Mouse (Mus musculus) lung, embryonic 14.5 days (tissue): ENCODE data around the gene Col18a1. TPM values are rescaled to one million over a fixed set of nuclear protein-coding genes. Genes with fewer than 3 reads are reported as not detected.
A peak's percentile ranks its signal among the peaks of the same experiment; 100 is the strongest.

Experiments
- ATAC-seq: fragments of 200-750 bp; cut with Nextera tagmentation; 2 replicates; pipeline ENCODE4 v1.8.0; 2017; ENCODE audit warnings: mild to moderate bottlenecking, moderate TSS enrichment, moderate library complexity; ENCODE audit not compliant: insufficient read depth
- DNase-seq: peaks from one replicate; pipeline ENCODE4 v3.0.0-alpha.2; 2015
- H3K27ac ChIP-seq: fragments of 300-500 bp; sonication (generic); 2 replicates; pipeline ENCODE4 v1.5.1; 2014; ENCODE audit warnings: low read depth, mild to moderate bottlenecking, moderate library complexity
- H3K27me3 ChIP-seq: fragments of 300-500 bp; sonication (generic); 2 replicates; pipeline ENCODE4 v1.6.1; 2014; ENCODE audit warnings: low read length, control low read depth; ENCODE audit not compliant: insufficient read depth
- H3K36me3 ChIP-seq: fragments of 300-500 bp; sonication (generic); 2 replicates; pipeline ENCODE4 v1.6.1; 2014; ENCODE audit warnings: control low read depth; ENCODE audit not compliant: insufficient read depth
- H3K4me1 ChIP-seq: fragments of 300-500 bp; sonication (generic); 2 replicates; pipeline ENCODE4 v1.6.1; 2014; ENCODE audit warnings: antibody characterized with exemption, control low read depth; ENCODE audit not compliant: insufficient read depth
- H3K4me2 ChIP-seq: fragments of 300-500 bp; sonication (generic); 2 replicates; pipeline ENCODE4 v1.6.1; 2014; ENCODE audit warnings: mild to moderate bottlenecking
- H3K4me3 ChIP-seq: fragments of 300-500 bp; sonication (generic); 2 replicates; pipeline ENCODE4 v1.5.1; 2014; ENCODE audit warnings: low read depth, low read length
- H3K9ac ChIP-seq: fragments of 300-500 bp; sonication (generic); 2 replicates; pipeline ENCODE4 v1.6.1; 2014
- H3K9me3 ChIP-seq: fragments of 300-500 bp; sonication (generic); 2 replicates; pipeline ENCODE4 v1.6.1; 2016; ENCODE audit warnings: low read depth, low read length, control low read depth
- CTCF ChIP-seq: IDR thresholded peaks from 2 replicates; pipeline ENCODE4 v1.5.1; 2016; ENCODE audit warnings: antibody characterized with exemption, low read depth
- WGBS: fragments of 180-500 bp; shearing (Covaris S2); extraction: QIAGEN DNeasy Blood & Tissue Kit; methylation state at CpG from one replicate; pipeline ENCODE4 v1.1.7; 2014; 5-methylcytosine and 5-hydroxymethylcytosine counted together
- polyA plus RNA-seq: library from polyadenylated mRNA; unstranded; fragments of >200 nt; fragmentation: Nextera tagmentation; extraction: Ambion mirVana; gene quantifications from 2 replicates; pipeline ENCODE4 v1.2.1, GENCODE M21; 2014

Gene Col18a1
- polyA plus RNA-seq, 1 experiment from 2014 or later, result 217 TPM

GRCm38 (mm10) chr10:77182804-77183331, 16.5 kb upstream of the Col18a1 start:
- 62% methylated on average over 3 of the region's 3 CpGs for WGBS
- ATAC-seq (peak; percentile 84; the same call in 1 of the 2 replicates), DNase-seq (peak; percentile 37)
- Histone ChIP-seq H3K4me2 (no peak overlapping the region), H3K4me3 (no peak overlapping the region), H3K9me3 (no peaks in the 10 kb centered on the region), H3K27me3 (no peaks in the 10 kb centered on the region), H3K4me1 (peaks cover 3% of the 10 kb centered on the region), H3K9ac (no peak overlapping the region), H3K27ac (peak overlapping the region; percentile 50; the same call in 1 of the 2 replicates), H3K36me3 (no peaks in the 10 kb centered on the region)
- no peak for TF ChIP-seq CTCF

GRCm38 (mm10) chr10:77180110-77180509, 13.8 kb upstream of the Col18a1 start:
- Histone ChIP-seq H3K4me1 (no peaks in the 10 kb centered on the region), H3K9ac (no peak overlapping the region), H3K36me3 (no peaks in the 10 kb centered on the region), H3K4me2 (no peak overlapping the region), H3K27ac (no peak overlapping the region), H3K9me3 (no peaks in the 10 kb centered on the region), H3K27me3 (no peaks in the 10 kb centered on the region), H3K4me3 (no peak overlapping the region)
- DNase-seq, result no peak
- TF ChIP-seq CTCF, result no peak
- no peak for ATAC-seq
- WGBS, result 77% methylated on average over 3 of the region's 3 CpGs

GRCm38 (mm10) chr10:77178691-77179090, 12.3 kb upstream of the Col18a1 start:
- H3K27ac ChIP-seq, result no peak overlapping the region
- no peak overlapping the region for H3K4me3 ChIP-seq
- WGBS, result 69% methylated on average over 7 of the region's 7 CpGs
- H3K4me1 ChIP-seq, result no peaks in the 10 kb centered on the region
- H3K4me2 ChIP-seq, result no peak overlapping the region
- TF ChIP-seq CTCF, result no peak
- ATAC-seq (no peak), DNase-seq (no peak)
- no peaks in the 10 kb centered on the region for H3K9me3 ChIP-seq
- H3K36me3 ChIP-seq, result no peaks in the 10 kb centered on the region
- H3K27me3 ChIP-seq, result no peaks in the 10 kb centered on the region
- no peak overlapping the region for H3K9ac ChIP-seq

GRCm38 (mm10) chr10:77170400-77170799, 4.1 kb upstream of the Col18a1 start:
- no peak for TF ChIP-seq CTCF

GRCm38 (mm10) chr10:77165318-77165945, 916 bp downstream of the Col18a1 start:
- no peaks in the 10 kb centered on the region; the same call in 1 of the 2 replicates for H3K4me1 ChIP-seq
- H3K27ac ChIP-seq, result peak overlapping the region; percentile 85
- DNase-seq, result peak; percentile 72
- H3K4me2 ChIP-seq, result peak overlapping the region; percentile 68
- ATAC-seq, result peak; percentile 47
- peaks cover 27% of the 10 kb centered on the region for H3K27me3 ChIP-seq
- H3K9me3 ChIP-seq, result no peaks in the 10 kb centered on the region
- H3K36me3 ChIP-seq, result 0 out of 2 replicates have a peak, but pooled peaks cover 3% of the 10 kb centered on the region
- no peak for TF ChIP-seq CTCF
- under 1% methylated on average over 40 of the region's 40 CpGs for WGBS
- peak overlapping the region; percentile 60 for H3K9ac ChIP-seq
- peak overlapping the region; percentile 52 for H3K4me3 ChIP-seq

More at GRCm38 (mm10) chr10:77170400-77170799, 4.1 kb upstream of the Col18a1 start:
- DNase-seq, result no peak
- ATAC-seq, result no peak
- H3K36me3 ChIP-seq, result no peaks in the 10 kb centered on the region
- no peak overlapping the region for H3K27ac ChIP-seq
- no peak overlapping the region for H3K9ac ChIP-seq
- no peak overlapping the region for H3K4me3 ChIP-seq
- no peak overlapping the region for H3K4me2 ChIP-seq
- 67% methylated on average over 6 of the region's 6 CpGs for WGBS
- H3K9me3 ChIP-seq, result no peaks in the 10 kb centered on the region
- peaks cover 17% of the 10 kb centered on the region for H3K27me3 ChIP-seq
- no peaks in the 10 kb centered on the region; the same call in 1 of the 2 replicates for H3K4me1 ChIP-seq

- Histone ChIP-seq H3K27ac (peak overlapping the region; percentile 85; the same call in 1 of the 2 replicates), H3K9ac (peak overlapping the region; percentile 60; the same call in 1 of the 2 replicates), H3K4me1 (peaks cover under 1% of the 10 kb centered on the region; the same call in 1 of the 2 replicates), H3K27me3 (peaks cover 27% of the 10 kb centered on the region), H3K4me3 (peak overlapping the region; percentile 52), H3K9me3 (no peaks in the 10 kb centered on the region), H3K4me2 (peak overlapping the region; percentile 68), H3K36me3 (0 out of 2 replicates have a peak, but pooled peaks cover 3% of the 10 kb centered on the region)
- ATAC-seq, result no peak
- TF ChIP-seq CTCF, result no peak
- DNase-seq, result no peak
- WGBS, result 5% methylated on average over 9 of the region's 9 CpGs
These were observed 1.8 kb downstream of the Col18a1 start for GRCm38 (mm10) chr10:77164437-77165052.

- Histone ChIP-seq H3K4me3 (peak overlapping the region; percentile 52), H3K9me3 (no peaks in the 10 kb centered on the region), H3K27ac (no peak overlapping the region), H3K27me3 (peaks cover 27% of the 10 kb centered on the region), H3K4me1 (peaks cover 5% of the 10 kb centered on the region; the same call in 1 of the 2 replicates), H3K4me2 (peak overlapping the region; percentile 68), H3K36me3 (0 out of 2 replicates have a peak, but pooled peaks cover 3% of the 10 kb centered on the region), H3K9ac (peak overlapping the region; percentile 36; the same call in 1 of the 2 replicates)
- 31% methylated on average over 5 of the region's 5 CpGs for WGBS
- no peak for ATAC-seq
- no peak for TF ChIP-seq CTCF
- no peak for DNase-seq
These were observed 2.3 kb downstream of the Col18a1 start for GRCm38 (mm10) chr10:77164041-77164436.
